Mouse (Mus musculus): ENCODE results near the gene Ghrhr.

Ghrhr gene

GRCm38 (mm10) chr6:55353711-55354445 is 22.2 kb upstream of the Ghrhr start:
- no peak for DNase-seq (ENCODE audit: low spot score in 2 of 2)

GRCm38 (mm10) chr6:55354456-55355117 is 21.5 kb upstream of the Ghrhr start:
- DNase-seq (ENCODE audit: low spot score in 2 of 2), result no peak

- no peak for DNase-seq (ENCODE audit: low spot score in 2 of 2)
Measured at GRCm38 (mm10) chr6:55355575-55355974, 20.5 kb upstream of the Ghrhr start.

- no peak for DNase-seq (ENCODE audit: low spot score in 2 of 2)
Measured at GRCm38 (mm10) chr6:55356017-55356703, 19.9 kb upstream of the Ghrhr start.

GRCm38 (mm10) chr6:55356976-55357635 is 19.0 kb upstream of the Ghrhr start:
- DNase-seq (ENCODE audit: low spot score in 2 of 2), result no peak

- DNase-seq (ENCODE audit: low spot score in 2 of 2), result peak in 1 of 2 experiments; percentile 33
Measured at GRCm38 (mm10) chr6:55357636-55358031, 18.5 kb upstream of the Ghrhr start.

GRCm38 (mm10) chr6:55358731-55359143 is 17.4 kb upstream of the Ghrhr start:
- no peak for DNase-seq (ENCODE audit: low spot score in 2 of 2)

- DNase-seq (ENCODE audit: low spot score in 2 of 2), result no peak
Measured at GRCm38 (mm10) chr6:55362663-55363062, 13.4 kb upstream of the Ghrhr start.

GRCm38 (mm10) chr6:55367126-55367525 is 9.0 kb upstream of the Ghrhr start:
- no peak for DNase-seq (ENCODE audit: low spot score in 2 of 2)

- no peak for DNase-seq (ENCODE audit: low spot score in 2 of 2)
Measured at GRCm38 (mm10) chr6:55370831-55371230, 5.3 kb upstream of the Ghrhr start.

GRCm38 (mm10) chr6:55376511-55376910 is 416 bp downstream of the Ghrhr start:
- DNase-seq (ENCODE audit: low spot score in 2 of 2), result no peak

GRCm38 (mm10) chr6:55377461-55377860 is 1.4 kb downstream of the Ghrhr start:
- no peak for DNase-seq (ENCODE audit: low spot score in 2 of 2)

GRCm38 (mm10) chr6:55379641-55380335 is 3.7 kb downstream of the Ghrhr start:
- DNase-seq (ENCODE audit: low spot score in 2 of 2), result peak; percentile 33

- no peak for DNase-seq (ENCODE audit: low spot score in 2 of 2)
Measured at GRCm38 (mm10) chr6:55381966-55382365, 5.9 kb downstream of the Ghrhr start.

- DNase-seq (ENCODE audit: low spot score in 2 of 2), result peak; percentile 43 to 69
Measured at GRCm38 (mm10) chr6:55383897-55384296, 7.8 kb downstream of the Ghrhr start.

- no peak for DNase-seq (ENCODE audit: low spot score in 2 of 2)
Measured at GRCm38 (mm10) chr6:55384356-55384951, 8.4 kb downstream of the Ghrhr start.

- no peak for DNase-seq (ENCODE audit: low spot score in 2 of 2)
Measured at GRCm38 (mm10) chr6:55388546-55389169, 12.6 kb downstream of the Ghrhr start.

- DNase-seq (ENCODE audit: low spot score in 2 of 2), result no peak
Measured at GRCm38 (mm10) chr6:55389321-55389720, 13.2 kb downstream of the Ghrhr start.

GRCm38 (mm10) chr6:55391814-55392213 is 15.7 kb downstream of the Ghrhr start:
- DNase-seq (ENCODE audit: low spot score in 2 of 2), result no peak

- DNase-seq (ENCODE audit: low spot score in 2 of 2), result peak in 1 of 2 experiments; percentile 53
Measured at GRCm38 (mm10) chr6:55392453-55392852, 16.4 kb downstream of the Ghrhr start.

GRCm38 (mm10) chr6:55394854-55395253 is 18.8 kb downstream of the Ghrhr start:
- no peak for DNase-seq (ENCODE audit: low spot score in 2 of 2)

Data from spleen, postnatal 14 days (tissue).